Mouse (Mus musculus) neural tube, embryonic 11.5 days (tissue): ENCODE measurements at regions not wholly inside any gene's neighbourhood (a gene's known extent, or its start where the extent isn't known, plus 50 kb on each side); places are given as distances from the start of the nearest gene placed in this dataset.

Experiments
- ATAC-seq: fragments of 200-750 bp; cut with Nextera tagmentation; 2 replicates; pipeline ENCODE4 v1.8.0; 2017; ENCODE audit warnings: moderate number of reproducible peaks, mild to moderate bottlenecking, moderate TSS enrichment, moderate library complexity; ENCODE audit not compliant: insufficient read depth, low FRiP score, low TSS enrichment
- DNase-seq: peaks from one replicate; pipeline ENCODE4 v3.0.0-alpha.2; 2015; ENCODE audit warnings: low spot score
- H3K27ac ChIP-seq: fragments of 300-500 bp; sonication (generic); 2 replicates; pipeline ENCODE4 v1.5.1; 2014; ENCODE audit warnings: low read depth, mild to moderate bottlenecking, low read length
- H3K27me3 ChIP-seq: fragments of 300-500 bp; sonication (generic); 2 replicates; pipeline ENCODE4 v1.6.1; 2014; ENCODE audit warnings: mild to moderate bottlenecking, low read length, mixed read lengths; ENCODE audit not compliant: control insufficient read depth, insufficient read depth
- H3K36me3 ChIP-seq: fragments of 300-500 bp; sonication (generic); 2 replicates; pipeline ENCODE4 v1.6.1; 2014; ENCODE audit warnings: mild to moderate bottlenecking, low read length, moderate library complexity, mixed read lengths; ENCODE audit not compliant: control insufficient read depth, insufficient read depth
- H3K4me1 ChIP-seq: fragments of 300-500 bp; sonication (generic); 2 replicates; pipeline ENCODE4 v1.6.1; 2014; ENCODE audit warnings: low read length, mixed read lengths; ENCODE audit not compliant: control insufficient read depth, insufficient read depth
- H3K4me2 ChIP-seq: fragments of 300-500 bp; sonication (generic); 2 replicates; pipeline ENCODE4 v1.6.1; 2014; ENCODE audit warnings: low read depth, mild to moderate bottlenecking, moderate library complexity
- H3K4me3 ChIP-seq: fragments of 300-500 bp; sonication (generic); 2 replicates; pipeline ENCODE4 v1.5.1; 2014; ENCODE audit warnings: low read depth, low read length
- H3K9ac ChIP-seq: fragments of 300-500 bp; sonication (generic); 2 replicates; pipeline ENCODE4 v1.6.1; 2014; ENCODE audit warnings: mild to moderate bottlenecking, low read length
- H3K9me3 ChIP-seq: fragments of 300-500 bp; sonication (generic); 2 replicates; pipeline ENCODE4 v1.6.1; 2016; ENCODE audit warnings: low read length; ENCODE audit not compliant: control insufficient read depth
- WGBS: fragments of 180-500 bp; shearing (Covaris S2); extraction: QIAGEN DNeasy Blood & Tissue Kit; methylation state at CpG from one replicate; pipeline ENCODE4 v1.1.7; 2014; 5-methylcytosine and 5-hydroxymethylcytosine counted together

- Histone ChIP-seq H3K27ac (no peak overlapping the region), H3K27me3 (no peaks in the 10 kb centered on the region), H3K4me3 (no peak overlapping the region), H3K9me3 (no peaks in the 10 kb centered on the region), H3K36me3 (no peaks in the 10 kb centered on the region), H3K9ac (no peak overlapping the region), H3K4me1 (no peaks in the 10 kb centered on the region), H3K4me2 (no peak overlapping the region)
- DNase-seq, result no peak
- 61% methylated on average over 1 of the region's 1 CpGs for WGBS
- no peak for ATAC-seq
Observed at GRCm38 (mm10) chr10:12144691-12145090, 724.5 kb downstream of the Utrn start.

GRCm38 (mm10) chr10:12146942-12147537 is 722.1 kb downstream of the Utrn start:
- H3K9me3 ChIP-seq, result no peaks in the 10 kb centered on the region
- H3K27ac ChIP-seq, result no peak overlapping the region
- H3K27me3 ChIP-seq, result no peaks in the 10 kb centered on the region
- H3K4me2 ChIP-seq, result no peak overlapping the region
- DNase-seq (no peak), ATAC-seq (no peak)
- H3K4me3 ChIP-seq, result no peak overlapping the region
- no peak overlapping the region for H3K9ac ChIP-seq
- H3K36me3 ChIP-seq, result no peaks in the 10 kb centered on the region
- H3K4me1 ChIP-seq, result no peaks in the 10 kb centered on the region
- 86% methylated on average over 9 of the region's 9 CpGs for WGBS

- Histone ChIP-seq H3K9me3 (no peaks in the 10 kb centered on the region), H3K4me1 (no peaks in the 10 kb centered on the region), H3K27ac (no peak overlapping the region), H3K36me3 (no peaks in the 10 kb centered on the region), H3K27me3 (no peaks in the 10 kb centered on the region), H3K9ac (no peak overlapping the region), H3K4me2 (no peak overlapping the region), H3K4me3 (no peak overlapping the region)
- DNase-seq (no peak), ATAC-seq (no peak)
- 90% methylated on average over 3 of the region's 3 CpGs for WGBS
Observed at GRCm38 (mm10) chr10:12170243-12170642, 698.9 kb downstream of the Utrn start.

- Histone ChIP-seq H3K27ac (no peak overlapping the region), H3K9ac (no peak overlapping the region), H3K36me3 (no peaks in the 10 kb centered on the region), H3K4me3 (no peak overlapping the region), H3K4me2 (no peak overlapping the region), H3K27me3 (no peaks in the 10 kb centered on the region), H3K9me3 (no peaks in the 10 kb centered on the region), H3K4me1 (no peaks in the 10 kb centered on the region)
- DNase-seq (no peak), ATAC-seq (no peak)
- 78% methylated on average over 14 of the region's 14 CpGs for WGBS
Observed at GRCm38 (mm10) chr10:12174200-12174818, 694.9 kb downstream of the Utrn start.

- H3K4me1 ChIP-seq, result no peaks in the 10 kb centered on the region
- no peaks in the 10 kb centered on the region for H3K27me3 ChIP-seq
- H3K4me2 ChIP-seq, result no peak overlapping the region
- no peak for ATAC-seq
- no peaks in the 10 kb centered on the region for H3K9me3 ChIP-seq
- DNase-seq, result no peak
- no peak overlapping the region for H3K27ac ChIP-seq
- H3K4me3 ChIP-seq, result no peak overlapping the region
- no peak overlapping the region for H3K9ac ChIP-seq
- no peaks in the 10 kb centered on the region for H3K36me3 ChIP-seq
- 78% methylated on average over 3 of the region's 3 CpGs for WGBS
Observed at GRCm38 (mm10) chr10:12175141-12175540, 694.0 kb downstream of the Utrn start.

GRCm38 (mm10) chr10:12177482-12177881 is 691.7 kb downstream of the Utrn start:
- H3K27me3 ChIP-seq, result no peaks in the 10 kb centered on the region
- no peak overlapping the region for H3K27ac ChIP-seq
- H3K4me2 ChIP-seq, result no peak overlapping the region
- 95% methylated on average over 1 of the region's 1 CpGs for WGBS
- no peaks in the 10 kb centered on the region for H3K9me3 ChIP-seq
- DNase-seq (no peak), ATAC-seq (no peak)
- H3K4me1 ChIP-seq, result no peaks in the 10 kb centered on the region
- no peak overlapping the region for H3K9ac ChIP-seq
- H3K36me3 ChIP-seq, result no peaks in the 10 kb centered on the region
- no peak overlapping the region for H3K4me3 ChIP-seq

- Histone ChIP-seq H3K4me2 (no peak overlapping the region), H3K4me3 (no peak overlapping the region), H3K36me3 (no peaks in the 10 kb centered on the region), H3K9me3 (no peaks in the 10 kb centered on the region), H3K27ac (no peak overlapping the region), H3K27me3 (no peaks in the 10 kb centered on the region), H3K9ac (no peak overlapping the region), H3K4me1 (no peaks in the 10 kb centered on the region)
- ATAC-seq (no peak), DNase-seq (no peak)
- 88% methylated on average over 4 of the region's 4 CpGs for WGBS
Observed at GRCm38 (mm10) chr10:12180965-12181364, 688.2 kb downstream of the Utrn start.

- no peak overlapping the region for H3K4me2 ChIP-seq
- H3K9ac ChIP-seq, result no peak overlapping the region
- no peaks in the 10 kb centered on the region for H3K4me1 ChIP-seq
- ATAC-seq (no peak), DNase-seq (no peak)
- H3K4me3 ChIP-seq, result no peak overlapping the region
- no peaks in the 10 kb centered on the region for H3K36me3 ChIP-seq
- H3K27ac ChIP-seq, result no peak overlapping the region
- H3K9me3 ChIP-seq, result no peaks in the 10 kb centered on the region
- H3K27me3 ChIP-seq, result no peaks in the 10 kb centered on the region
- WGBS, result 79% methylated on average over 13 of the region's 13 CpGs
Observed at GRCm38 (mm10) chr10:12186918-12187639, 682.1 kb downstream of the Utrn start.
